Mouse (Mus musculus) forebrain, embryonic 11.5 days (tissue): ENCODE measurements at regions not wholly inside any gene's neighbourhood (a gene's known extent, or its start where the extent isn't known, plus 50 kb on each side); places are given as distances from the start of the nearest gene placed in this dataset.
A peak's percentile ranks its signal among the peaks of the same experiment; 100 is the strongest.

Experiments
- ATAC-seq: fragments of 200-750 bp; cut with Nextera tagmentation; replicated peaks from 2 replicates; pipeline ENCODE4 v1.8.0; 2017; ENCODE audit warnings: moderate TSS enrichment; ENCODE audit not compliant: low FRiP score
- DNase-seq: peaks from one replicate; pipeline ENCODE4 v3.0.0-alpha.2; 2017; ENCODE audit warnings: low spot score
- H3K27ac ChIP-seq: fragments of 300-500 bp; sonication (generic); 2 replicates; pipeline ENCODE4 v1.5.1; 2014; ENCODE audit warnings: low read depth, low read length
- H3K27me3 ChIP-seq: fragments of 300-500 bp; sonication (generic); 2 replicates; pipeline ENCODE4 v1.6.1; 2014; ENCODE audit warnings: mild to moderate bottlenecking, low read length, mixed read lengths; ENCODE audit not compliant: control insufficient read depth, insufficient read depth
- H3K36me3 ChIP-seq: fragments of 300-500 bp; sonication (generic); 2 replicates; pipeline ENCODE4 v1.6.1; 2014; ENCODE audit warnings: mild to moderate bottlenecking, low read length, moderate library complexity, mixed read lengths; ENCODE audit not compliant: control insufficient read depth, insufficient read depth
- H3K4me1 ChIP-seq: fragments of 300-500 bp; sonication (generic); replicated peaks from 2 replicates; pipeline ENCODE4 v1.6.1; 2014; ENCODE audit warnings: low read length, mixed read lengths; ENCODE audit not compliant: control insufficient read depth, insufficient read depth
- H3K4me2 ChIP-seq: fragments of 300-500 bp; sonication (generic); 2 replicates; pipeline ENCODE4 v1.6.1; 2014; ENCODE audit warnings: low read depth, mild to moderate bottlenecking, low read length, moderate library complexity, mixed read lengths; ENCODE audit not compliant: severe bottlenecking
- H3K4me3 ChIP-seq: fragments of 300-500 bp; sonication (generic); 2 replicates; pipeline ENCODE4 v1.5.1; 2014; ENCODE audit warnings: low read depth, low read length
- H3K9ac ChIP-seq: fragments of 300-500 bp; sonication (generic); 2 replicates; pipeline ENCODE4 v1.6.1; 2014; ENCODE audit warnings: low read length
- H3K9me3 ChIP-seq: fragments of 300-500 bp; sonication (generic); 2 replicates; pipeline ENCODE4 v1.6.1; 2016; ENCODE audit warnings: low read length, mixed read lengths; ENCODE audit not compliant: control insufficient read depth
- WGBS: fragments of 180-500 bp; shearing (Covaris S2); extraction: QIAGEN DNeasy Blood & Tissue Kit; methylation state at CpG from one replicate; pipeline ENCODE4 v1.1.7; 2014; 5-methylcytosine and 5-hydroxymethylcytosine counted together

DNA sequence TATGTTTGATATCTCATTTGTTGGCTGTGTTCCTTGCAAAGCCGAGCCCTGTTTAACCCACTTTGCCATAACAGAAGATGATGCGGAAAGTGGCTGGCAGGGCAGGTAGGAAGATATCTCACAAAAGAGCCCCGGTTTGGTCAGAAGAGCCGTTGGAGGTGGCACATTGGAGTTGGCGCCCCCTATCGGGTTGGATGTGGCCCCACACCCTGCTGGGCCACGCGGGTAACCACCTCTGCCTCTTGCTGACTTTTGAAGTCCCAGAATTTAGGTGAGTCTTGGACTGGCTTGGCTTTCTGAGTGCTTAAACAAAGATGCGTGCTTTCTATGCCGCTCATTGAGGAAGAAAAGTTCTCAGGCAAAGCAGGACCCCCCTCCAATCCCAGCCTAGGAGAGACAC is 56.1 kb downstream of the Gm4791 start:
- no peak overlapping the region for H3K9ac ChIP-seq
- H3K36me3 ChIP-seq: no peaks in the 10 kb centered on the region
- H3K4me1 ChIP-seq: no peaks in the 10 kb centered on the region
- no peaks in the 10 kb centered on the region for H3K27me3 ChIP-seq
- no peak overlapping the region for H3K27ac ChIP-seq
- H3K9me3 ChIP-seq: peaks cover 5% of the 10 kb centered on the region; the same call in 1 of the 2 replicates
- 74% methylated on average over 10 of the region's 10 CpGs for WGBS
- no peak overlapping the region for H3K4me2 ChIP-seq
- ATAC-seq (no peak), DNase-seq (no peak)
- no peak overlapping the region for H3K4me3 ChIP-seq

DNA sequence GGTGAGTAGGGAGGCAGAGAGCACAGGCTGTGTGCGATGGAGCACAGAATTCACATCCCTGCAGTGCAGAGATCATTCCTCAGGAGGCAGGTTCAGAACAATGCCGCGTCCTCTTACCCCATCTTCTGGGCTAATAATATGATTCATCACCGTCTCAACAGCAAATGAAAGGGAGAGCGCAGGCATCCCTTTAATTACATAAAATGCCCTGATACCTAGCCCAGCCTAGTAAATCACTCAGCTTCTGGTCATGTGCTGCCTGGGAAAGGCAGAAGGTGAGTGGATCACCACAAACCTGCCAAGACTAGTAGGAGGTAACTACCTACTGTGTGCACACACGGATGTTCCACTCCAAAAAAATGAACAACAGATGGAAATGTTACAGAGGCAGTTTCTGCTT is 57.0 kb downstream of the Gm4791 start:
- no peaks in the 10 kb centered on the region for H3K4me1 ChIP-seq
- 89% methylated on average over 6 of the region's 6 CpGs for WGBS
- H3K9me3 ChIP-seq: no peaks in the 10 kb centered on the region
- H3K36me3 ChIP-seq: no peaks in the 10 kb centered on the region
- no peak overlapping the region for H3K27ac ChIP-seq
- H3K27me3 ChIP-seq: no peaks in the 10 kb centered on the region
- H3K4me3 ChIP-seq: no peak overlapping the region
- ATAC-seq (no peak), DNase-seq (no peak)
- H3K4me2 ChIP-seq: no peak overlapping the region
- H3K9ac ChIP-seq: no peak overlapping the region

DNA sequence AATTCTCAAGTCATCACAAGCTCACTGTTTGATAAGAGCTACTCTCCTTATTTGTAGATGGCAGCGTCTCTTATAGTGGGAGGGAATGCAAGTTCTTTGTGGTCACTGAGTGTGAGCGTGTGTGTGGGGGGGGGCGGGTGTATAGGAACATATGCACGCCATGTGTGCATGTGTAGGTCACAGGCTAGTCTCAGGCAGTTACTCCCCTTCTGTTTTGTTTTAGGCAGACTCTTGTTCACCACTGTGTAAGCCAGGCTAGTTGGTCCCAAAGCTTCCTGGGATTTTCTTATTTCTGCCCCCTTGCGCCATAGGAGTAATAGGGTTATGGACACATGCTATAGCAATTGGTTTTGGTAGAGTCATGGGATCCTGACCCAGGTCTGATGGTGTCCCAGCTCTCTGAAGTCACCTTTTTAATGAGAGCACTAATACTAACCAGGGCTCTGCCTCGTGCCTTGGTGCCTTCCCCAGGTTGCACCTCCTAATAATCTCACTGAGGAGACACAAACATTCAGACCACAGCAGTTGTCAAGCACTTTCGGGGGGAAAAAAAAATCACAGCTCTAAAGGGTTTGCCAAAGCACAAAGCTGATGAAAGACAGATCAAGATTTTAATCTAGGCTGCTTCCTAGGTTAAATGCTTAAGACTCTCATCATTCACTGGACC is 60.9 kb downstream of the Gm4791 start:
- Histone ChIP-seq H3K36me3 (no peaks in the 10 kb centered on the region), H3K4me2 (no peak overlapping the region), H3K4me3 (no peak overlapping the region), H3K27me3 (no peaks in the 10 kb centered on the region), H3K9me3 (no peaks in the 10 kb centered on the region), H3K4me1 (no peaks in the 10 kb centered on the region), H3K9ac (no peak overlapping the region), H3K27ac (no peak overlapping the region)
- ATAC-seq: no peak
- WGBS: 86% methylated on average over 7 of the region's 7 CpGs
- no peak for DNase-seq

- Histone ChIP-seq H3K4me1 (no peaks in the 10 kb centered on the region), H3K27ac (no peak overlapping the region), H3K27me3 (no peaks in the 10 kb centered on the region), H3K9me3 (no peaks in the 10 kb centered on the region), H3K36me3 (no peaks in the 10 kb centered on the region), H3K9ac (no peak overlapping the region), H3K4me2 (no peak overlapping the region), H3K4me3 (no peak overlapping the region)
- ATAC-seq: no peak
- 82% methylated on average over 2 of the region's 2 CpGs for WGBS
- DNase-seq: no peak
Observed at GRCm38 (mm10) chr9:47060757-47061156, 62.2 kb downstream of the Gm4791 start.

DNA sequence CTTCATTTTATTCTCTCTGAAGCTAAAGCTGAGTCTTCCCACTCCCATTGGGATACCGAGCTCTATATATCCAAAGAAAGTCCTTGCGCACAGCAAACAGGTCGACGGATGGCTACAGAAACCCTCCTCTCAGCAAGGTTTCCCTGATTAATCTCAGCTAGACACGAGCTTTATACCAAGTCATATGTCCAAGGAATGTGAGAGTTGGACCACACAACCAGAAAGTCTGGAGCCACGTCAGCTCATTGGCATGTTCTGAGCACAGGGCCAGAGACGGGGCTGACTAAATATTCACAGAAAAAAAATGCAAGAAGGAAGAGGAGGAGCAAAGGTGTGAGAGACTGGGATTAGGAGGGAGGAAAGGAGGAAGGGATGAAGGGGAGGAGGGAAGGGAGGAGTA is 64.0 kb downstream of the Gm4791 start:
- no peak for ATAC-seq
- no peaks in the 10 kb centered on the region for H3K4me1 ChIP-seq
- no peak for DNase-seq
- 90% methylated on average over 7 of the region's 7 CpGs for WGBS
- no peaks in the 10 kb centered on the region for H3K9me3 ChIP-seq
- no peak overlapping the region for H3K4me3 ChIP-seq
- no peaks in the 10 kb centered on the region for H3K27me3 ChIP-seq
- H3K27ac ChIP-seq: no peak overlapping the region
- H3K4me2 ChIP-seq: no peak overlapping the region
- no peak overlapping the region for H3K9ac ChIP-seq
- no peaks in the 10 kb centered on the region for H3K36me3 ChIP-seq

GRCm38 (mm10) chr9:47063751-47064150 is 65.2 kb downstream of the Gm4791 start:
- Histone ChIP-seq H3K4me3 (no peak overlapping the region), H3K36me3 (no peaks in the 10 kb centered on the region), H3K4me1 (no peaks in the 10 kb centered on the region), H3K4me2 (no peak overlapping the region), H3K27ac (no peak overlapping the region), H3K9ac (no peak overlapping the region), H3K9me3 (no peaks in the 10 kb centered on the region), H3K27me3 (no peaks in the 10 kb centered on the region)
- ATAC-seq (no peak), DNase-seq (no peak)
- 80% methylated on average over 5 of the region's 5 CpGs for WGBS

- 0 out of 2 replicates have a peak, but pooled peaks cover 2% of the 10 kb centered on the region for H3K4me1 ChIP-seq
- no peaks in the 10 kb centered on the region for H3K27me3 ChIP-seq
- WGBS: 79% methylated on average over 5 of the region's 5 CpGs
- ATAC-seq (no peak), DNase-seq (no peak)
- no peak overlapping the region for H3K4me3 ChIP-seq
- H3K27ac ChIP-seq: no peak overlapping the region
- H3K9me3 ChIP-seq: no peaks in the 10 kb centered on the region
- no peak overlapping the region for H3K4me2 ChIP-seq
- H3K36me3 ChIP-seq: no peaks in the 10 kb centered on the region
- H3K9ac ChIP-seq: no peak overlapping the region
Observed at GRCm38 (mm10) chr9:47064463-47065032, 66.0 kb downstream of the Gm4791 start.

GRCm38 (mm10) chr9:47069436-47069835 is 70.9 kb downstream of the Gm4791 start:
- 19% methylated on average over 5 of the region's 5 CpGs for WGBS
- no peaks in the 10 kb centered on the region for H3K27me3 ChIP-seq
- H3K9ac ChIP-seq: no peak overlapping the region
- H3K27ac ChIP-seq: no peak overlapping the region
- ATAC-seq (no peak), DNase-seq (no peak)
- H3K4me3 ChIP-seq: no peak overlapping the region
- H3K4me2 ChIP-seq: no peak overlapping the region
- 0 out of 2 replicates have a peak, but pooled peaks cover 4% of the 10 kb centered on the region for H3K4me1 ChIP-seq
- no peaks in the 10 kb centered on the region for H3K9me3 ChIP-seq
- H3K36me3 ChIP-seq: no peaks in the 10 kb centered on the region

DNA sequence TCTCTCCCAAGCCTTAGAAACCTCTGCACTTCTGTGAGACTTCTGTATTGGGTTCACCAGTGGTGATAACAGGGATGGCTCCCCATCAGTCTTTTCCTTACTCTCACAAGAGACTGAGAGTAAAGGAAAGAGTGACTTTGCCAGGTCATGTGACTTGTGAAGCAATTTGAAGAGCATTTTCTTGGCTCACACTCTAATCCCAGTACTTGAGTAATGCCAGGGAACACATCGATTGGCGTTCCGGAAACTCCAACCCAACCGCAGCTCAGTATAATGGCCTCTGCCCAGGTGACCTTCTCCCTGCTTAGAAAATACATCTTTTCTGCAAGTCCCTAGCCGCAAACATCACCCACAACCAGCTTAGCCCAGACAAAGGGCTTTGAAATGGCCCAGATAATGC is 72.4 kb downstream of the Gm4791 start:
- Histone ChIP-seq H3K9me3 (no peaks in the 10 kb centered on the region), H3K4me1 (0 out of 2 replicates have a peak, but pooled peaks cover 4% of the 10 kb centered on the region), H3K4me2 (no peak overlapping the region), H3K9ac (no peak overlapping the region), H3K27ac (no peak overlapping the region), H3K4me3 (no peak overlapping the region), H3K27me3 (no peaks in the 10 kb centered on the region), H3K36me3 (no peaks in the 10 kb centered on the region)
- WGBS: 97% methylated on average over 5 of the region's 5 CpGs
- DNase-seq: peak; percentile 24
- no peak for ATAC-seq
